ENCODE assay signal across 21 mouse cellular contexts in the genomic region with DNA sequence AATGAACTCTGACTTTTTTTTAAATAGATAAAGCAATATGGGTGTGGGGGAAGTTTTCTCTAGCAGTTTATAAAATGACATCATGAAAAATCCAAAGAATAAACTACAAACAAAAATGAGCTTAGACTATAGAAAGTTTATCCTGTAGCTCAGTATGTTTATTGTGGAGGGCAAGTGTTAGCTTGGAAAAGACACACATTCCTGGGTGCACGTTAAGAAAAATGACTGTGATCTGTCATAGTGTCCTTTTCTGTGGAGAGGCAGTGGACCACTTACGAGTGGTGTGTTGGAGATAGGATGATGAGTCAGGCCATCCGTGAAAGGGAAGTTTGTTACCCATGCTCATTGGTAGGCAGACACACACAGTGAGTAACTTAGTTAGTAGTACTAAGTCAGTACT.
A peak's percentile ranks its signal among the peaks of the same experiment; 100 is the strongest.
DNase-seq lines count a peak whose midpoint lies in the region; ATAC-seq and TF ChIP-seq lines count a peak whose summit lies in the region.
"Had no signal": no experiment of that assay in that cellular context is flagged by ENCODE, and none has a peak within 500 bp of the region (broad histone marks: within the 10 kb centered on the region; RNA-seq: fewer than 3 reads in every experiment).

No protein-coding gene starts in this region.

- intact Hi-C loops in heart, adult 2 months (cut with DNase I) = no loop called here

- no peak for TF ChIP-seq EP300 in heart, adult 2 months (IDR thresholded peaks at IDR 0.05; ENCODE audit: insufficient read depth, low read depth, low read length)
- TF ChIP-seq EP300 in lung, postnatal 0 days (IDR thresholded peaks at IDR 0.05) = no peak

- H3K27ac ChIP-seq in heart, embryonic 13.5 days (replicated peaks) = no peak overlapping the region
- H3K27ac ChIP-seq in heart, adult 2 months = no peak overlapping the region
- 0 out of 2 replicates have a peak overlapping the region, but pooled peaks have one; percentile 30 for H3K27ac ChIP-seq in kidney, embryonic 15.5 days
- no peak overlapping the region for H3K27ac ChIP-seq in lung, postnatal 0 days (ENCODE audit: low read length)
- H3K27ac ChIP-seq in stomach, embryonic 16.5 days (ENCODE audit: low read length) = 0 out of 2 replicates have a peak overlapping the region, but pooled peaks have one; percentile 42
- H3K27ac ChIP-seq: hindbrain, postnatal 0 days; liver, embryonic 13.5 days; neural tube, embryonic 12.5 days had no signal

- 40% methylated on average over 3 of the region's 3 CpGs for WGBS in heart, embryonic 13.5 days
- WGBS in heart, adult 2 months = 67% methylated on average over 3 of the region's 3 CpGs
- WGBS in kidney, embryonic 15.5 days = 52% methylated on average over 3 of the region's 3 CpGs
- WGBS in lung, postnatal 0 days = 36% methylated on average over 3 of the region's 3 CpGs
- WGBS in stomach, embryonic 16.5 days = 38% methylated on average over 3 of the region's 3 CpGs

- TF ChIP-seq CTCF in heart, adult 2 months (IDR thresholded peaks at IDR 0.05) = no peak
- TF ChIP-seq CTCF in lung, postnatal 0 days (IDR thresholded peaks at IDR 0.05) = no peak

- H3K79me2 ChIP-seq in heart, adult 2 months (replicated peaks; ENCODE audit: control insufficient read depth, insufficient read depth, low read length) = no peaks in the 10 kb centered on the region

- no peaks in the 10 kb centered on the region for H3K27me3 ChIP-seq in heart, embryonic 13.5 days (replicated peaks)
- no peaks in the 10 kb centered on the region for H3K27me3 ChIP-seq in heart, adult 2 months (ENCODE audit: control insufficient read depth, insufficient read depth, low read length)
- no peaks in the 10 kb centered on the region for H3K27me3 ChIP-seq in kidney, embryonic 15.5 days
- no peaks in the 10 kb centered on the region for H3K27me3 ChIP-seq in lung, postnatal 0 days (replicated peaks; ENCODE audit: insufficient read depth, low read length)
- no peaks in the 10 kb centered on the region for H3K27me3 ChIP-seq in stomach, embryonic 16.5 days (ENCODE audit: control insufficient read depth, insufficient read depth, low read length)
- H3K27me3 ChIP-seq: hindbrain, embryonic 12.5 days; limb, embryonic 15.5 days; liver, embryonic 13.5 days; neural tube, embryonic 12.5 days had no signal

- no peak overlapping the region for H3K9ac ChIP-seq in heart, embryonic 13.5 days
- H3K9ac ChIP-seq in heart, adult 2 months (ENCODE audit: low read depth, low read length) = no peak overlapping the region
- H3K9ac ChIP-seq in kidney, embryonic 15.5 days = no peak overlapping the region
- H3K9ac ChIP-seq in lung, postnatal 0 days (replicated peaks; ENCODE audit: low read depth) = no peak overlapping the region
- no peak overlapping the region for H3K9ac ChIP-seq in stomach, embryonic 16.5 days (ENCODE audit: low read length)
- H3K9ac ChIP-seq: hindbrain, embryonic 12.5 days; limb, embryonic 15.5 days; liver, embryonic 13.5 days; neural tube, embryonic 12.5 days had no signal

- no peaks in the 10 kb centered on the region for H3K9me3 ChIP-seq in heart, embryonic 13.5 days
- H3K9me3 ChIP-seq in kidney, embryonic 15.5 days (replicated peaks) = no peaks in the 10 kb centered on the region
- H3K9me3 ChIP-seq in lung, postnatal 0 days (ENCODE audit: low read length) = no peaks in the 10 kb centered on the region
- no peaks in the 10 kb centered on the region for H3K9me3 ChIP-seq in stomach, embryonic 16.5 days (replicated peaks; ENCODE audit: control insufficient read depth, low read length)
- H3K9me3 ChIP-seq: heart, embryonic 10.5 days; hindbrain, embryonic 12.5 days; limb, embryonic 10.5 days; limb, embryonic 15.5 days; liver, embryonic 13.5 days; midbrain, embryonic 10.5 days; neural tube, embryonic 12.5 days had no signal

- ATAC-seq in heart, embryonic 13.5 days (ENCODE audit: extremely low read depth, insufficient number of reproducible peaks, low FRiP score, low TSS enrichment) = no peak
- ATAC-seq in kidney, embryonic 15.5 days (replicated peaks; ENCODE audit: low FRiP score) = no peak
- ATAC-seq in lung, postnatal 0 days = peak; percentile 31
- no peak for ATAC-seq in stomach, embryonic 16.5 days (ENCODE audit: insufficient read depth, low FRiP score)

- no peak for TF ChIP-seq POLR2A in heart, adult 2 months (IDR thresholded peaks at IDR 0.05; ENCODE audit: insufficient read depth, low read depth, low read length)

- no peak overlapping the region for H3K4me3 ChIP-seq in heart, embryonic 13.5 days
- H3K4me3 ChIP-seq in heart, adult 2 months = no peak overlapping the region
- H3K4me3 ChIP-seq in kidney, embryonic 15.5 days (replicated peaks) = no peak overlapping the region
- H3K4me3 ChIP-seq in lung, postnatal 0 days (ENCODE audit: low read depth, low read length) = no peak overlapping the region
- H3K4me3 ChIP-seq in stomach, embryonic 16.5 days (replicated peaks; ENCODE audit: low read length) = no peak overlapping the region
- H3K4me3 ChIP-seq: hindbrain, embryonic 12.5 days; limb, embryonic 10.5 days; liver, embryonic 13.5 days; midbrain, embryonic 10.5 days; myocyte; neural tube, embryonic 12.5 days had no signal

- H3K4me2 ChIP-seq in heart, embryonic 13.5 days = peak overlapping the region; percentile 63
- no peak overlapping the region; the same call in 1 of the 2 replicates for H3K4me2 ChIP-seq in kidney, embryonic 15.5 days
- no peak overlapping the region for H3K4me2 ChIP-seq in lung, postnatal 0 days (replicated peaks; ENCODE audit: low read depth, low read length)
- H3K4me2 ChIP-seq in stomach, embryonic 16.5 days (ENCODE audit: low read depth, low read length) = no peak overlapping the region
- H3K4me2 ChIP-seq: liver, embryonic 13.5 days had no signal

- DNase-seq in heart, adult 2 months = no peak
- no peak for DNase-seq in kidney, postnatal 10 days
- no peak for DNase-seq in lung, postnatal 0 days (ENCODE audit: low spot score)
- DNase-seq in lung, postnatal 25 days (ENCODE audit: low spot score) = no peak
- DNase-seq in embryo, embryonic 10.5 days (ENCODE audit: low spot score) = no peak
- DNase-seq: B cell, adult 2 months; kidney, adult 18-20 months; liver, embryonic 13.5 days; lung, adult 2 months; spleen, adult 18-20 months had no signal

- peaks cover 18% of the 10 kb centered on the region for H3K4me1 ChIP-seq in heart, embryonic 13.5 days
- no peaks in the 10 kb centered on the region for H3K4me1 ChIP-seq in heart, adult 2 months (ENCODE audit: control insufficient read depth, insufficient read depth, low read length)
- H3K4me1 ChIP-seq in kidney, embryonic 15.5 days = 0 out of 2 replicates have a peak, but pooled peaks cover 6% of the 10 kb centered on the region
- H3K4me1 ChIP-seq in lung, postnatal 0 days (ENCODE audit: insufficient read depth, low read depth, low read length) = peaks cover 5% of the 10 kb centered on the region; the same call in 1 of the 2 replicates
- H3K4me1 ChIP-seq in stomach, embryonic 16.5 days (ENCODE audit: control insufficient read depth, insufficient read depth, low read length) = no peaks in the 10 kb centered on the region; the same call in none of the 2 replicates
- H3K4me1 ChIP-seq: limb, embryonic 15.5 days; liver, embryonic 13.5 days; neural tube, embryonic 12.5 days had no signal

- H3K36me3 ChIP-seq in heart, embryonic 13.5 days = no peaks in the 10 kb centered on the region
- H3K36me3 ChIP-seq in heart, adult 2 months (ENCODE audit: control insufficient read depth, insufficient read depth, low read length) = no peaks in the 10 kb centered on the region
- H3K36me3 ChIP-seq in kidney, embryonic 15.5 days = no peaks in the 10 kb centered on the region
- no peaks in the 10 kb centered on the region for H3K36me3 ChIP-seq in lung, postnatal 0 days (ENCODE audit: insufficient read depth, low read length)
- H3K36me3 ChIP-seq in stomach, embryonic 16.5 days (ENCODE audit: control insufficient read depth, insufficient read depth, low read length) = no peaks in the 10 kb centered on the region
- H3K36me3 ChIP-seq: heart, embryonic 10.5 days; hindbrain, embryonic 12.5 days; limb, embryonic 10.5 days; limb, embryonic 15.5 days; liver, embryonic 13.5 days; midbrain, embryonic 10.5 days; neural tube, embryonic 12.5 days had no signal

Comparison
In these comparisons a context has a peak if more than half of its experiments do, and no peak if none do; other contexts are left out.
1. H3K27ac ChIP-seq: peak in kidney, embryonic 15.5 days (single experiment) and stomach, embryonic 16.5 days (single experiment); none in heart, embryonic 13.5 days (single experiment), heart, adult 2 months (single experiment) and lung, postnatal 0 days (single experiment).